Mouse (Mus musculus): Measurements from ENCODE around the gene Srrm1.

DNA sequence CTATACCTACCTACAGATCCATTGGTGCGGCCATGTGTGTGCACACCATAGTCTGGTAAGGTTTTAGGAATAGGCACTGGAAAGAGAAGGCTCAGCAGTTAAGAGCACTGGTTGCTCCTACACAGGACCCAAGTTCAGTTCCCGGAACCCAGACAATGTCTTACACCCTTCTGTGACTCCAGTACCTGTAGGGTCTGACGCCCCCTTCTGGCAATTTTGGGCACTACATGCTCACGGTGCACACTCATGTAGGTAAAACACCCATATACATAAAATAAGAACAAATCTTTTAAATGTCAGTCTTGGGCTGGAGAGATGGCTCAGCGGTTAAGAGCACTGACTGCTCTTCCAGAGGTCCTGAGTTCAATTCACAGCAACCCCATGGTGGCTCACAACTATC, 20.2 kb upstream of the Srrm1 start:
- no peak for TF ChIP-seq POLR2A (IDR thresholded peaks at IDR 0.05; ENCODE audit: low read depth, low read length)
- peak; percentile 11; the same call in 1 of the 2 replicates for TF ChIP-seq CTCF (IDR thresholded peaks at IDR 0.05; ENCODE audit: extremely low read depth, insufficient read length, insufficient replicate concordance, low read depth, low read length)
